In genomic region chr10:63099521-63099920, GRCm38 (mm10) we compare ENCODE assay signal across 8 mouse cellular contexts. TPM values are rescaled to one million over a fixed set of nuclear protein-coding genes. Genes with fewer than 3 reads are reported as not detected.
DNase-seq lines count a peak whose midpoint lies in the region; ATAC-seq and TF ChIP-seq lines count a peak whose summit lies in the region.

TSS of gene Atoh7 (plus strand) at chr10:63099651.

- H3K36me3 ChIP-seq in lung, embryonic 14.5 days (ENCODE audit: insufficient read depth) = no peaks in the 10 kb centered on the region
- H3K36me3 ChIP-seq in hindbrain, embryonic 12.5 days = no peaks in the 10 kb centered on the region
- H3K36me3 ChIP-seq in midbrain, embryonic 11.5 days (ENCODE audit: control insufficient read depth, insufficient read depth, low read length) = no peaks in the 10 kb centered on the region

- H3K9me3 ChIP-seq in lung, embryonic 14.5 days (ENCODE audit: low read depth, low read length) = no peaks in the 10 kb centered on the region
- no peaks in the 10 kb centered on the region for H3K9me3 ChIP-seq in hindbrain, embryonic 12.5 days (replicated peaks)
- no peaks in the 10 kb centered on the region for H3K9me3 ChIP-seq in midbrain, embryonic 11.5 days (ENCODE audit: control insufficient read depth, low read length)

- 6% methylated on average over 16 of the region's 16 CpGs for WGBS in lung, embryonic 14.5 days
- 4% methylated on average over 16 of the region's 16 CpGs for WGBS in hindbrain, embryonic 12.5 days
- WGBS in midbrain, embryonic 11.5 days = 3% methylated on average over 16 of the region's 16 CpGs

- peak within 1 kb of the TSS; percentile 94 for H3K4me2 ChIP-seq in lung, embryonic 14.5 days
- H3K4me2 ChIP-seq in hindbrain, embryonic 12.5 days (replicated peaks) = peak within 1 kb of the TSS; percentile 95
- peak within 1 kb of the TSS; percentile 97 for H3K4me2 ChIP-seq in midbrain, embryonic 11.5 days

- DNase-seq in lung, embryonic 14.5 days = no peak
- no peak for DNase-seq in lung, postnatal 14 days
- peak; percentile 95 to 96 for DNase-seq in cerebellum, postnatal 25 days
- no peak for DNase-seq in midbrain, embryonic 11.5 days (ENCODE audit: low spot score, missing footprints)
- no peak for DNase-seq in ovary, postnatal 36 days (ENCODE audit: low spot score)
- no peak for DNase-seq in gastrocnemius, postnatal 36 days
- DNase-seq in lung, postnatal 25 days (ENCODE audit: low spot score) = no peak

- no peak for TF ChIP-seq CTCF in lung, embryonic 14.5 days (IDR thresholded peaks at IDR 0.05; ENCODE audit: low read depth)

- no peaks in the 10 kb centered on the region for H3K4me1 ChIP-seq in lung, embryonic 14.5 days (ENCODE audit: insufficient read depth)
- H3K4me1 ChIP-seq in hindbrain, embryonic 12.5 days = peaks cover 12% of the 10 kb centered on the region
- H3K4me1 ChIP-seq in midbrain, embryonic 11.5 days (ENCODE audit: control insufficient read depth, insufficient read depth, low read length) = 0 out of 2 replicates have a peak, but pooled peaks cover 5% of the 10 kb centered on the region

- peak within 1 kb of the TSS; percentile 62 for H3K9ac ChIP-seq in lung, embryonic 14.5 days
- peak within 1 kb of the TSS; percentile 65 for H3K9ac ChIP-seq in hindbrain, embryonic 12.5 days
- H3K9ac ChIP-seq in midbrain, embryonic 11.5 days (ENCODE audit: low read length) = peak within 1 kb of the TSS; percentile 76

- ATAC-seq in lung, embryonic 14.5 days (ENCODE audit: insufficient read depth) = peak; percentile 23; the same call in 1 of the 2 replicates
- ATAC-seq in hindbrain, embryonic 12.5 days (ENCODE audit: low FRiP score) = no peak
- peak; percentile 57 for ATAC-seq in midbrain, embryonic 11.5 days (ENCODE audit: low FRiP score)

- intact Hi-C loops in gastrocnemius, postnatal 36 days (cut with DNase I) = no loop called here

- peak within 1 kb of the TSS; percentile 53 for H3K4me3 ChIP-seq in lung, embryonic 14.5 days (ENCODE audit: low read depth, low read length)
- peak within 1 kb of the TSS; percentile 57 for H3K4me3 ChIP-seq in hindbrain, embryonic 12.5 days
- H3K4me3 ChIP-seq in midbrain, embryonic 11.5 days (ENCODE audit: low read depth, low read length) = peak within 1 kb of the TSS; percentile 52

- H3K27me3 ChIP-seq in lung, embryonic 14.5 days (ENCODE audit: insufficient read depth, low read length) = peaks cover 32% of the 10 kb centered on the region
- H3K27me3 ChIP-seq in hindbrain, embryonic 12.5 days = peaks cover 27% of the 10 kb centered on the region
- H3K27me3 ChIP-seq in midbrain, embryonic 11.5 days (ENCODE audit: control insufficient read depth, insufficient read depth, low read length) = peaks cover 7% of the 10 kb centered on the region; the same call in 1 of the 2 replicates

- H3K27ac ChIP-seq in lung, embryonic 14.5 days (ENCODE audit: low read depth) = no peak within 1 kb of the TSS
- H3K27ac ChIP-seq in hindbrain, embryonic 12.5 days = peak within 1 kb of the TSS; percentile 35; the same call in 1 of the 2 replicates
- H3K27ac ChIP-seq in midbrain, embryonic 11.5 days (ENCODE audit: low read depth, low read length) = no peak within 1 kb of the TSS

RNA-seq across cellular contexts. Expression of gene Atoh7, which starts in this region (rescaled TPM):
- polyA plus RNA-seq in lung, embryonic 14.5 days (2014; fragmentation: Nextera tagmentation; extraction: Ambion mirVana) = 0.11 TPM in 2 replicates
- 0.62 and 1.1 TPM in 2 replicates for polyA plus RNA-seq in hindbrain, embryonic 12.5 days (2016; fragmentation: Nextera tagmentation; extraction: Ambion mirVana)
- 1.1 and 2.0 TPM in 2 replicates for polyA plus RNA-seq in midbrain, embryonic 11.5 days (2014; fragmentation: Nextera tagmentation; extraction: Ambion mirVana)
- total RNA-seq in gastrocnemius, postnatal 36 days (2021) = not detected

Comparison
In these comparisons a context has a peak if more than half of its experiments do, and no peak if none do; other contexts are left out.
1. Peak in ATAC-seq, H3K4me3 ChIP-seq, H3K9ac ChIP-seq and H3K4me2 ChIP-seq in lung, embryonic 14.5 days; RNA of the gene not detected or under 1 TPM.
2. DNase-seq: peak in cerebellum, postnatal 25 days (2 of 2); none in lung, embryonic 14.5 days (single experiment), lung, postnatal 14 days (single experiment), midbrain, embryonic 11.5 days (single experiment), ovary, postnatal 36 days (single experiment), gastrocnemius, postnatal 36 days (0 of 2) and lung, postnatal 25 days (single experiment).
3. Peak in every context shown above with its lines, with median percentiles within 50 percentile points of each other: H3K4me2 ChIP-seq, H3K4me3 ChIP-seq and H3K9ac ChIP-seq.